Mouse (Mus musculus): ENCODE measurements at regions not wholly inside any gene's neighbourhood (a gene's known extent, or its start where the extent isn't known, plus 50 kb on each side); places are given as distances from the start of the nearest gene placed in this dataset.

DNA sequence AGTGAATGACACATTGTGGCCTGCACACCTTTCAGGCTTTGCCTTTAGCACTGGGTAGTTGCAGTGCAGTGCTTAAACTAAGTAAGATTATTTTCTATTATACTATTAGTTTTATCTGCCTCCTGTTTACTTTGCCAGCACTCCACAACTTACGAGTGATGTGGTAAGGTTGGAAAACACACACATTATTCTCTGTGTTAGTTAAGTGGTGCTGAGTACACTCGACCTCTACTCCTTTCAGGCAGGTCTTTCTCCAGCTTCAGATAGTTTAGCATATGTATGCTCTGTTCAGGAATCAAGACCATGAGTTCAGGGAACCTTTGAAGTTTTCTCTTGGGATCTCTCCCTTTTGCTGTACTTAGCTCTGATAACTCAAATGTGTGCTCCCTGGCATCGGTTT lies 1081.0 kb downstream of the Car8 start:
- ATAC-seq (ENCODE audit: insufficient read depth): no peak
- H3K27me3 ChIP-seq: no peaks in the 10 kb centered on the region

DNA sequence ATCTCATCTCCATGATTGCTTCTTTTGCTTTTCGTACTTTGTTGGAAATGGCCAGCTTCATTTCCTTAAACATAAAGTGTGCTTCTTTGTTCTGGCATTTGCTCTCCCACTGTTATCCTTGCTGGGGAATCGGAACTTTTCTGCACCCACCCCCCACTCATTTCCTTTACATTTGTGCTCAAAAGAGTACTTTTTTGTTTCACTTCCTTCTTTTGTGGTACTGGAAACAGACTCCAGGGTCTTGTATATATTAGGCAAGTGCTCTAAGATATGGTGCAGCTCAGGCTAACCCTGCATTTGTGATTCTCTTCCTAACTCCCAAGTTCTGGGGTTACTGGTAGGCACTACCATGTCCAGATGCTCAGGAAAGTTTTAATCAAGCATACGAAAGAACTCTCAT lies 1084.6 kb downstream of the Car8 start:
- Histone ChIP-seq H3K36me3 (replicated peaks) (no peaks in the 10 kb centered on the region), H3K4me1 (replicated peaks) (no peaks in the 10 kb centered on the region), H3K9me3 (replicated peaks) (no peaks in the 10 kb centered on the region), H3K4me2 (no peak overlapping the region), H3K27ac (replicated peaks) (no peak overlapping the region), H3K27me3 (no peaks in the 10 kb centered on the region), H3K4me3 (replicated peaks) (no peak overlapping the region), H3K9ac (no peak overlapping the region)
- WGBS (ENCODE audit: insufficient replicate concordance): 52% methylated on average over 3 of the region's 3 CpGs
- ATAC-seq (ENCODE audit: insufficient read depth): no peak

More for the DNA sequence above, 1081.0 kb downstream of the Car8 start:
- Histone ChIP-seq H3K9ac (no peak overlapping the region), H3K4me2 (no peak overlapping the region), H3K4me1 (replicated peaks) (no peaks in the 10 kb centered on the region), H3K9me3 (replicated peaks) (no peaks in the 10 kb centered on the region), H3K4me3 (replicated peaks) (no peak overlapping the region), H3K27ac (replicated peaks) (no peak overlapping the region), H3K36me3 (replicated peaks) (no peaks in the 10 kb centered on the region)
- 54% methylated on average over 3 of the region's 3 CpGs for WGBS (ENCODE audit: insufficient replicate concordance)

DNA sequence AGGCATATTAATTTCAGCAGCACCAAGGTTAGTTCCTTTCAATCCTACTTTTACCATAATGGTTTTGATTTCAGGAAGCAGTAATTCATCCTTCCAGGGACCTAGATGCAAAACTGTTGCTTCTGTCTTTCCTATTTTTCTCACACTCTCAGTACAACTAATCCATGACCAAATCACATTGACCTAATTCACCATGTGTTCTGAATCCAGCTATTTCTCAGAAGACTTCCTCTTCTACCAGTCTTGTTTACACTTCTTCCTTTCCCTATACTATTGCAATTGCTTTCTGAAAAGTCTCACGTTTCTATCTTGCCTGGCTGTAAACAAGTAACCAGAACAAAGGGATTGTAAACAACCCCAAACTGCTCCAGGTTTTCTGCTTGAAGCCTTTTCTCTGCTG lies 1085.0 kb downstream of the Car8 start:
- H3K9me3 ChIP-seq (replicated peaks): no peaks in the 10 kb centered on the region
- H3K9ac ChIP-seq: no peak overlapping the region
- 5% methylated on average over 1 of the region's 1 CpGs for WGBS (ENCODE audit: insufficient replicate concordance)
- ATAC-seq (ENCODE audit: insufficient read depth): no peak
- no peaks in the 10 kb centered on the region for H3K4me1 ChIP-seq (replicated peaks)
- no peaks in the 10 kb centered on the region for H3K36me3 ChIP-seq (replicated peaks)
- no peaks in the 10 kb centered on the region for H3K27me3 ChIP-seq
- H3K27ac ChIP-seq (replicated peaks): no peak overlapping the region
- H3K4me2 ChIP-seq: no peak overlapping the region
- H3K4me3 ChIP-seq (replicated peaks): no peak overlapping the region

DNA sequence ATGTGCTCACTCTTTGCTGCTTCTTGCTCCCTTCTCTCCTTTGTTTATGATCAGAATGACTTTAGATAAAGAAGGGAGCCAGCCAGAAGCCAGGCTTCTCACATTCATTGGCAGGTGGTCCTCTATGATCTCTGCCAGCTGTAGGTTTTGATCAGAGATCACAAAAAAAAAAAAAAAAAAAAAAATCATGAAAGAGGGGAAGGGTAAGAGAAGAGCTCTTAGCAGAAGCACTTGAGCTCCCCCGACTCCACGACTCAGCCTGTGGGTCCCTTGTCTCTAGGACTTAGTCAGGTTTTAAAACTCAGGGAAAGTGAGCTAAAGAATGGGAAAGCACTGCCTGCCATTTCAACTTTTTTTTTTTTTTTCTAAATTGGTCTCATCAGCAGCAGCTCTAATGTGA lies 1093.1 kb downstream of the Car8 start:
- Histone ChIP-seq H3K4me1 (replicated peaks) (no peaks in the 10 kb centered on the region), H3K36me3 (replicated peaks) (no peaks in the 10 kb centered on the region), H3K4me3 (replicated peaks) (no peak overlapping the region), H3K27ac (replicated peaks) (no peak overlapping the region), H3K9me3 (replicated peaks) (no peaks in the 10 kb centered on the region), H3K4me2 (no peak overlapping the region), H3K27me3 (no peaks in the 10 kb centered on the region), H3K9ac (no peak overlapping the region)
- ATAC-seq (ENCODE audit: insufficient read depth): no peak
- WGBS (ENCODE audit: insufficient replicate concordance): 50% methylated on average over 2 of the region's 2 CpGs

DNA sequence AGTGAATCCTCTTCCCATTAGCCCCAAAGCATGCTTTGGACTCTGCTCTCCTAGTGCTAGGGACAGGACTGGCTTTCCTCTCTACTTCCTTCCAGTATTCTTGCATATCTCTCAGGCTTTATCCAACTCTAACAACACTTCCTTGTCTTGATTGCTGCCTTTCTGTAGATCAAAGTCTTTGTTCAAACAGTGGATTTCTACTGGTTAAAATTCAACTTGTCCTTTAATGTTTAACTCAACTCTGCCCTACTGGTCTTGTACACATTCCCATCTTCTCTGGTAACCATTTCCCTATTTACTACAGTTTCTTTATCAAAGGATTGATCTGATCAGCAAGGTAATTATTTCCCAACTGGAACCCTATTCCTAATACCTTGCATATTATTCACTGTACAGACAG lies 1094.6 kb downstream of the Car8 start:
- H3K4me2 ChIP-seq: no peak overlapping the region
- H3K9ac ChIP-seq: no peak overlapping the region
- no peak overlapping the region for H3K4me3 ChIP-seq (replicated peaks)
- H3K9me3 ChIP-seq (replicated peaks): no peaks in the 10 kb centered on the region
- H3K4me1 ChIP-seq (replicated peaks): no peaks in the 10 kb centered on the region
- peak; percentile 65 for ATAC-seq (ENCODE audit: insufficient read depth)
- H3K27ac ChIP-seq (replicated peaks): peak overlapping the region; percentile 34; the same call in 1 of the 2 replicates
- no peaks in the 10 kb centered on the region for H3K27me3 ChIP-seq
- H3K36me3 ChIP-seq (replicated peaks): no peaks in the 10 kb centered on the region

DNA sequence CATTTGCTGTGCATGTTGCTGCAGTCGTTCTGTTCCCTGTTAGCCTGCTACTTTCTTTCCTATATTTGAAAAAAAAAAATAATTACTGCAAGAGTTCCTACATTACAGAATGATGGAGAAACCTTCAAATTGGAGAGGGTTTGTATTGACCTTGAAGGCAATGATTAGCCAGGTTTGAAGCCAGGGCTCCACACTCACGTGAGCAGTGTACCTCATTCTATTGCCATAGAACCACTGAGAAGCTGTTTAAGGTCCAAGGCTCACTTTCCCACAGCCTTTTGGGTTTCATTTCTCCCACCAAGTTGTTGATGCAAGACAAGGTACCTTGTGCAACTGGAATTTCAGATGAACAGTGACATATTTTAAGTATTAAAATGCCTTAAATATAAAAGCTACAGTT lies 1095.2 kb downstream of the Car8 start:
- Histone ChIP-seq H3K9ac (no peak overlapping the region), H3K36me3 (replicated peaks) (no peaks in the 10 kb centered on the region), H3K27me3 (no peaks in the 10 kb centered on the region), H3K4me3 (replicated peaks) (no peak overlapping the region), H3K9me3 (replicated peaks) (no peaks in the 10 kb centered on the region), H3K4me1 (replicated peaks) (no peaks in the 10 kb centered on the region), H3K27ac (replicated peaks) (peak overlapping the region; percentile 34; the same call in 1 of the 2 replicates), H3K4me2 (no peak overlapping the region)
- 40% methylated on average over 2 of the region's 2 CpGs for WGBS (ENCODE audit: insufficient replicate concordance)
- peak; percentile 60 for ATAC-seq (ENCODE audit: insufficient read depth)

DNA sequence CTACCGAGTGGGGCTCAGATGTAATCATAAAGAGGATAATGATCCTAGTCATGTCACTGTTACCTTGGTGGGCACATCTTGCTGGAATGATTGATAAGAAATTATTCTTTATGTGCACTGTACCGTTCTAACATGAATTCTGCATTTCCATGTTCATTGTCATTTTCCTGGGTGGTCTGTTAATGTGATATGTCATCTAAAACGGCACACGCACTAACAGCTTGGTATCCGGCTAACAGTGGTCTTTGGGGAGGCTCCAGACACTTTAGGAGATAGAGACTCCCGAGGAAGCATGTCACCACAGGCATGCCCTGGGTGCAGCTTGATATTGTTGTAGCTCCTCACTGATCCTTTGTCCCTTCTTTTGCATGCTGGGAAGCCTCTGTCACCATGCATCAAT lies 1096.1 kb downstream of the Car8 start:
- Histone ChIP-seq H3K4me2 (no peak overlapping the region), H3K36me3 (replicated peaks) (no peaks in the 10 kb centered on the region), H3K27ac (replicated peaks) (no peak overlapping the region), H3K9ac (no peak overlapping the region), H3K27me3 (no peaks in the 10 kb centered on the region), H3K9me3 (replicated peaks) (no peaks in the 10 kb centered on the region), H3K4me3 (replicated peaks) (no peak overlapping the region), H3K4me1 (replicated peaks) (no peaks in the 10 kb centered on the region)
- WGBS (ENCODE audit: insufficient replicate concordance): 59% methylated on average over 6 of the region's 6 CpGs
- no peak for ATAC-seq (ENCODE audit: insufficient read depth)

DNA sequence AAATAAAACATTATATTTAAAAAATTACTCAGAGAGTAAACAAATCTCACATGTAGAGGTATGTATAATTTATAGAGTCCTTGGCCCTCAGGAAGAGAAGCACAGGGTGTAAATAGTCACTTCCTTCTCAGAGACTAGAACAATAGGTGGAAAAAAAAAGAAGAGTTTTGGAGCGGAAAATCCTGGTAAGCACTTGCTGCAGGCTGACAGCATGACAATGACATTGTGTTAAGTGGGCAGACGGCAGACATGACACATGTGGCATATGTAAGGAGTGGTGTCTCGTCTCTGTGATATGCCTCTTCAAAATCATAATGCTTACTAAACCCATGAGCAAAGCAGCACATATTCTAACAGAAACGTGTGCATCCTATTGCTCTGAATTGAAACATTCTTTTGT lies 1126.7 kb downstream of the Car8 start:
- H3K27ac ChIP-seq (replicated peaks): no peak overlapping the region
- H3K27me3 ChIP-seq: no peaks in the 10 kb centered on the region
- ATAC-seq (ENCODE audit: insufficient read depth): no peak
- WGBS (ENCODE audit: insufficient replicate concordance): 52% methylated on average over 4 of the region's 4 CpGs
- no peaks in the 10 kb centered on the region for H3K4me1 ChIP-seq (replicated peaks)
- H3K4me3 ChIP-seq (replicated peaks): no peak overlapping the region
- no peak overlapping the region for H3K9ac ChIP-seq
- no peaks in the 10 kb centered on the region for H3K36me3 ChIP-seq (replicated peaks)
- H3K9me3 ChIP-seq (replicated peaks): no peaks in the 10 kb centered on the region
- H3K4me2 ChIP-seq: no peak overlapping the region

DNA sequence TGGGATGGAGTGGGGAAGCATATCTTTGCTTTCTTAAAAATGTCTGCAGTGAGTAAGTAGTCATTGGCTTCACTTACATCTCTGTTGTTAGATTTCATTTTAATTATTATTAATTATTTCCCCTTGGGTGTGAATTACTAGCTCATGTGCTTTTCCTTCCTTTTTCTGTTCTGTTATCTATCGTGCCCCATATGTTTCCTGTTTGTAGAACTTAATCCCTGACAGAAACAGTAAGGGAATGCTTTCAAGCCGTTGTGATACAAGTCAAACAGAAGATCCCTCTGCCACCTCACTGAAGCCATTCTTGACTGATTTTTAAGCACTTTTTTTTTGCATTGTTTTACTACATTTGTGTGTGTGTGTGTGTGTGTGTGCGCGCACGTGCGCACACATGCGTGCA lies 1145.9 kb downstream of the Car8 start:
- Histone ChIP-seq H3K9ac (no peak overlapping the region), H3K4me3 (replicated peaks) (no peak overlapping the region), H3K4me1 (replicated peaks) (no peaks in the 10 kb centered on the region), H3K4me2 (no peak overlapping the region), H3K9me3 (replicated peaks) (no peaks in the 10 kb centered on the region), H3K36me3 (replicated peaks) (no peaks in the 10 kb centered on the region), H3K27me3 (no peaks in the 10 kb centered on the region), H3K27ac (replicated peaks) (no peak overlapping the region)
- no peak for ATAC-seq (ENCODE audit: insufficient read depth)
- 56% methylated on average over 7 of the region's 7 CpGs for WGBS (ENCODE audit: insufficient replicate concordance)

DNA sequence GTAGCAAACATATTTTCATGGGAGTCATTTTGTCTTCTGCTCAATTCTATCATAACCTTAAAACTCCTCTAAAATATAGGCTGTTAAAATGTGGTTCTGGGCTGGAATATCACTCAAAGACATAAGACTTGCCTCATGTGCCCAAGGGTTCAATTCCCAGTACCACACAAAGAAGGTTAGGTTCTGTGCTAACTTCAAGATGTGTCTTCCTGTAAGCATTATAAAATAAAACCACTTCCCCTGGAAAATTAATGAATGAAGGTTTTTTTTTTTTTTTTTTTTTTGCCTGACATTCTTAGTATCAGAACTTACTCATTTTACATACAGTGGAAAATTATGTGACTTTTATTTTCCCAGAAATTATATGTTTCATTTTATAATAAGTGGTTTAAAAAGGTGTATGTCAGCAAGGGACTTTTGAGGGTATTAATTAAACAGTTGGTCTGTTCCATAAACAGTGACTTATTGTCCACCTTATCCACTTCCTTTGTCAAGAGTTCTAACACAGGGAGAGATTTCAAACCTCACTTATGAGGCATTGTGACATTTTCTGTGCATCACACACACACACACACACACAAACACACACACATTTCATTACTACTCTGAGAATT lies 1147.5 kb downstream of the Car8 start:
- no peak overlapping the region for H3K9ac ChIP-seq
- no peaks in the 10 kb centered on the region for H3K4me1 ChIP-seq (replicated peaks)
- ATAC-seq (ENCODE audit: insufficient read depth): no peak
- H3K27me3 ChIP-seq: no peaks in the 10 kb centered on the region
- H3K9me3 ChIP-seq (replicated peaks): no peaks in the 10 kb centered on the region
- no peak overlapping the region for H3K4me2 ChIP-seq
- no peaks in the 10 kb centered on the region for H3K36me3 ChIP-seq (replicated peaks)
- no peak overlapping the region for H3K4me3 ChIP-seq (replicated peaks)
- no peak overlapping the region for H3K27ac ChIP-seq (replicated peaks)

All from liver, embryonic 15.5 days (tissue).